Mouse (Mus musculus) limb, embryonic 14.5 days (tissue): ENCODE results near the gene Prpf31. TPM values are rescaled to one million over a fixed set of nuclear protein-coding genes. Genes with fewer than 3 reads are reported as not detected.

Experiments
- ATAC-seq: fragments of 200-750 bp; cut with Nextera tagmentation; 2 replicates; pipeline ENCODE4 v1.8.0; 2017; ENCODE audit warnings: low read depth, moderate number of reproducible peaks, moderate TSS enrichment; ENCODE audit not compliant: low FRiP score
- DNase-seq: peaks from one replicate; pipeline ENCODE4 v3.0.0-alpha.2; 2015; ENCODE audit warnings: low spot score
- H3K27ac ChIP-seq: fragments of 300-500 bp; sonication (generic); replicated peaks from 2 replicates; pipeline ENCODE4 v1.5.1; 2014; ENCODE audit warnings: low read depth, mild to moderate bottlenecking, low read length, moderate library complexity, mixed read lengths
- H3K27me3 ChIP-seq: fragments of 300-500 bp; sonication (generic); 2 replicates; pipeline ENCODE4 v1.6.1; 2014; ENCODE audit warnings: low read length, mixed read lengths; ENCODE audit not compliant: control insufficient read depth, insufficient read depth
- H3K36me3 ChIP-seq: fragments of 300-500 bp; sonication (generic); 2 replicates; pipeline ENCODE4 v1.6.1; 2014; ENCODE audit warnings: mild to moderate bottlenecking, low read length, moderate library complexity, mixed read lengths; ENCODE audit not compliant: control insufficient read depth, insufficient read depth
- H3K4me1 ChIP-seq: fragments of 300-500 bp; sonication (generic); 2 replicates; pipeline ENCODE4 v1.6.1; 2014; ENCODE audit warnings: antibody characterized with exemption, low read length, mixed read lengths; ENCODE audit not compliant: control insufficient read depth, insufficient read depth
- H3K4me2 ChIP-seq: fragments of 300-500 bp; sonication (generic); replicated peaks from 2 replicates; pipeline ENCODE4 v1.6.1; 2014; ENCODE audit warnings: low read depth, mild to moderate bottlenecking, low read length, moderate library complexity; ENCODE audit not compliant: severe bottlenecking
- H3K4me3 ChIP-seq: fragments of 300-500 bp; sonication (generic); replicated peaks from 2 replicates; pipeline ENCODE4 v1.5.1; 2014; ENCODE audit warnings: low read length
- H3K9ac ChIP-seq: fragments of 300-500 bp; sonication (generic); 2 replicates; pipeline ENCODE4 v1.6.1; 2014; ENCODE audit warnings: mild to moderate bottlenecking, low read depth, low read length, moderate library complexity; ENCODE audit not compliant: severe bottlenecking
- H3K9me3 ChIP-seq: fragments of 300-500 bp; sonication (generic); 2 replicates; pipeline ENCODE4 v1.6.1; 2016; ENCODE audit warnings: low read length; ENCODE audit not compliant: control insufficient read depth
- POLR2A ChIP-seq: fragments of 200-500 bp; IDR thresholded peaks from 2 replicates; pipeline ENCODE4 v1.8.0; 2012; ENCODE audit warnings: inconsistent platforms, mild to moderate bottlenecking, moderate library complexity, borderline replicate concordance; ENCODE audit not compliant: insufficient read depth, insufficient read length; ENCODE audit errors: extremely low read depth
- WGBS: fragments of 180-500 bp; shearing (Covaris S2); extraction: QIAGEN DNeasy Blood & Tissue Kit; methylation state at CpG from one replicate; pipeline ENCODE4 v1.1.7; 2014; 5-methylcytosine and 5-hydroxymethylcytosine counted together
- polyA plus RNA-seq, 2 experiments: library from polyadenylated mRNA; depleted of rRNA in 1 of 2; stranded (reverse) in 1 of 2; unstranded in 1 of 2; fragments of >200 nt; fragmentation: Nextera tagmentation in 1 of 2; extraction: Ambion mirVana in 1 of 2; gene quantifications; 2 replicates each; pipeline versions ENCODE4 v1.2.1 to v1.2.3; 2012 to 2014

The Prpf31 gene
- polyA plus RNA-seq, 2 experiments: 64.9 to 85.6 TPM

GRCm38 (mm10) chr7:3611006-3611405, 18.8 kb upstream of the Prpf31 start:
- ATAC-seq (no peak), DNase-seq (no peak)
- Histone ChIP-seq H3K27me3 (no peaks in the 10 kb centered on the region), H3K9ac (no peak overlapping the region), H3K4me3 (no peak overlapping the region), H3K36me3 (no peaks in the 10 kb centered on the region), H3K9me3 (no peaks in the 10 kb centered on the region), H3K27ac (no peak overlapping the region), H3K4me2 (no peak overlapping the region), H3K4me1 (no peaks in the 10 kb centered on the region)
- no peak for TF ChIP-seq POLR2A
- 88% methylated on average over 13 of the region's 13 CpGs for WGBS

GRCm38 (mm10) chr7:3614021-3614420, 15.8 kb upstream of the Prpf31 start:
- Histone ChIP-seq H3K36me3 (no peaks in the 10 kb centered on the region), H3K9ac (no peak overlapping the region), H3K4me3 (no peak overlapping the region), H3K4me1 (peaks cover 3% of the 10 kb centered on the region; the same call in 1 of the 2 replicates), H3K9me3 (no peaks in the 10 kb centered on the region), H3K27ac (no peak overlapping the region), H3K4me2 (no peak overlapping the region), H3K27me3 (no peaks in the 10 kb centered on the region)
- no peak for TF ChIP-seq POLR2A
- DNase-seq: no peak
- no peak for ATAC-seq
- whole genome bisulfite sequencing: 79% methylated on average over 3 of the region's 3 CpGs

DNA sequence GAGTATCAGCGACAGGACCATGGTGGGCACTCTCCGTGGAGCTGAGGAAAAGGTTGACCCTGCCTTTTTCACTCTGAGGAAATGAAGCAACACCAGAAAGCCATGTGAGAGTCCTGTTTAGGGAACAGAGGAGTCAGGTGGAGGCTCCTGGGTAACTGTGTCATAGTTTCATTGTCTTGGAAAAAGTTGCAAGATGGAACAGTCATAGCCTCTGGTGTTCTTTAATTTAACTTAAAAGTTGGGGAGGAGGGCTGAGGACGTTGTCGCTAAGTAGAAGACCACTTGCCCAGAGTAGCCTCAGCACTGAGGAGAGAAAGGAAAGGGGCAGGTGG, 13.8 kb upstream of the Prpf31 start, which contains the start of gene Oscar:
Oscar (minus strand) TSS at position 101 of the 332 bp plus-strand sequence.
- Histone ChIP-seq H3K4me3 (peak within 1 kb of the TSS; percentile 69; the same call in 1 of the 2 replicates), H3K4me1 (peaks cover 3% of the 10 kb centered on the region; the same call in 1 of the 2 replicates), H3K27me3 (no peaks in the 10 kb centered on the region), H3K9me3 (no peaks in the 10 kb centered on the region), H3K27ac (no peak within 1 kb of the TSS), H3K9ac (no peak within 1 kb of the TSS), H3K4me2 (no peak within 1 kb of the TSS), H3K36me3 (peaks cover 16% of the 10 kb centered on the region)
- ATAC-seq (no peak), DNase-seq (no peak)
- no peak for TF ChIP-seq POLR2A
- 91% methylated on average over 4 of the region's 4 CpGs for WGBS

- no peaks in the 10 kb centered on the region for H3K9me3 ChIP-seq
- H3K27ac ChIP-seq: no peak overlapping the region
- H3K4me2 ChIP-seq: no peak overlapping the region
- no peak overlapping the region for H3K9ac ChIP-seq
- ATAC-seq (no peak; the same call in none of the 2 replicates), DNase-seq (no peak)
- peaks cover 16% of the 10 kb centered on the region for H3K36me3 ChIP-seq
- H3K4me1 ChIP-seq: peaks cover 3% of the 10 kb centered on the region; the same call in 1 of the 2 replicates
- peak overlapping the region; percentile 69 for H3K4me3 ChIP-seq
- no peaks in the 10 kb centered on the region for H3K27me3 ChIP-seq
- TF ChIP-seq POLR2A: no peak
- WGBS: 42% methylated on average over 6 of the region's 6 CpGs
Measured at GRCm38 (mm10) chr7:3616389-3617241, 13.2 kb upstream of the Prpf31 start.

DNA sequence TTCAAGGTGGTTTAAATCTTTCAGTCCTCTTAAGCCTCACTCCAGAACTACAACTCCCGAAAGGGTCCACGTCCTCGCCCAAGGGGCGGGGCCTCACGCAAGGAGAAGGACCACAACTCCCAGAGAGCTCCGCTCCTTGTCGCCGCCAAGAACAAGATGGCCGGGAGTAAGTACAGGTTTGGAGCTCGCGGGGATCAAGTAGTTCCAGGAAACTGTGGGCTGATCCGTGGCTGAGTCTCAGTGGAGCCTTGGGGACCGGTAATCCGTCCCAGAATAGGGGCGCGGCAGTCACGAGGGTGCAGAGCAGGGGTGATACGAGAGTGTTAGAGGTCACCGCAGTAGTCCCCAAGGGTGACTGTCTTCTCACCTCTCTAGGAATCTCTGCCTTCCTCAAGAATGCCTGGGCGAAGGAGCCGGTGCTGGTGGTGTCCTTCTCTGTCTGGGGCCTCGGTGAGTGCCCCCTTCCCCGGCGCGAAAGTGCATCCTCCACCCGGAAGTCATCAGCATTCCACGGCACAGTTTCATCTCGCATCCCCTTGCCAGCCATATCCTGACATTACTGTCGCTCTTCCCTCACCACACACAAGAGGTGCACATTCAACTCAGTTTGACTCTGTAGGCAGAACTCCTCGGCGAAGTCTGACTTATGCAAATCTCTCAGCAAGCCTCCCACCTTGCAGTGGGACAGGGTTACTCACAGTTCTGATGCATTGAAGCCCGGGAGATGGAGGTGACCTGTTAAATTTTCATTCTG, 12.4 kb upstream of the Prpf31 start, which contains the start of gene Ndufa3:
Ndufa3 (plus strand) TSS at position 132 of the 754 bp plus-strand sequence.
- H3K36me3 ChIP-seq: peaks cover 24% of the 10 kb centered on the region
- under 1% methylated on average over 32 of the region's 32 CpGs for WGBS
- peak; percentile 85 for DNase-seq
- H3K27me3 ChIP-seq: no peaks in the 10 kb centered on the region
- H3K27ac ChIP-seq: 0 out of 2 replicates have a peak within 1 kb of the TSS, but pooled peaks have one; percentile 55
- H3K4me2 ChIP-seq: peak within 1 kb of the TSS; percentile 62
- peak; percentile 42; the same call in 1 of the 2 replicates for TF ChIP-seq POLR2A
- no peaks in the 10 kb centered on the region for H3K9me3 ChIP-seq
- H3K4me1 ChIP-seq: peaks cover 3% of the 10 kb centered on the region; the same call in 1 of the 2 replicates
- peak within 1 kb of the TSS; percentile 69 for H3K4me3 ChIP-seq
- peak; percentile 97 for ATAC-seq
- H3K9ac ChIP-seq: peak within 1 kb of the TSS; percentile 74
